In genomic region chr16:60800746-60801145, GRCm38 (mm10) we compare ENCODE assay signal across 12 mouse cellular contexts.
"Had no signal": no experiment of that assay in that cellular context is flagged by ENCODE, and none has a peak within 500 bp of the region (broad histone marks: within the 10 kb centered on the region; RNA-seq: fewer than 3 reads in every experiment).

No protein-coding gene starts in this region.

- DNase-seq: retina, postnatal 1 day; right cerebral cortex, adult 18-20 months; right cerebral cortex, postnatal 14 days; right cerebral cortex, postnatal 25 days; right cerebral cortex, postnatal 4 days; spleen, adult 18-20 months; thymus, adult 18-20 months; thymus, adult 2 months; thymus, postnatal 14 days; thymus, postnatal 25 days; thymus, postnatal 36 days; thymus, postnatal 4 days had no signal
